Mouse (Mus musculus) kidney, adult 2 months (tissue): Measurements from ENCODE around the gene Tgm6.

Source experiments
- CTCF ChIP-seq: fragments of 200-500 bp; conservative IDR thresholded peaks from 2 replicates; pipeline ENCODE4 v1.5.1; 2011; ENCODE audit warnings: low read depth, mild to moderate bottlenecking, control low read depth, low read length, moderate library complexity, mixed read lengths; ENCODE audit not compliant: insufficient read depth, insufficient read length
- POLR2A ChIP-seq: fragments of 200-500 bp; IDR thresholded peaks from one replicate; pipeline ENCODE4 v1.6.1; 2011; ENCODE audit warnings: low read depth, low read length, control low read depth

GRCm38 (mm10) chr2:130126073-130126472, 13.9 kb downstream of the Tgm6 start:
- TF ChIP-seq CTCF = no peak
- TF ChIP-seq POLR2A = no peak
